Mouse (Mus musculus): ENCODE data around the gene Lrrc4.

Gene Lrrc4

DNA sequence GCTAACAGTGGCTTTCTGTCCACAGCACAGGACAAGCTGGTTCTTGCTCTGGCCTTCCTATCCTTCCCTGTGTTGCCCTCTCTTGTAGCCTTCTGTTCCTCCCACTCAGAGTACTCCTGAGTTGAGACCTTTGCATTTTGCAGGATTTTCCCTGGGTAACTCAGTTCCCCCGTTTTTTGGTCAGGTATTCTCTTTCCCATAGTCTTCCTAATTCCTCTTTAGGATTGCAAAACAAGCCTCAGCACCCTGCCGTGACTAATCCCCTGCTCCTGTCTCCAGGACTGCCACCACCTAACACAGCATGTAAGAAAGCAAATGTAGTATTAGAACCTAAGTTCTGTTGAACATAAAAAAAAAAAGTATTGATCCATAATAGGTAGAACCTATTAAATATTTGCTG lies 60.2 kb downstream of the Lrrc4 start:
- peak; percentile 60 for DNase-seq (ENCODE audit: low read depth, low spot score)

DNA sequence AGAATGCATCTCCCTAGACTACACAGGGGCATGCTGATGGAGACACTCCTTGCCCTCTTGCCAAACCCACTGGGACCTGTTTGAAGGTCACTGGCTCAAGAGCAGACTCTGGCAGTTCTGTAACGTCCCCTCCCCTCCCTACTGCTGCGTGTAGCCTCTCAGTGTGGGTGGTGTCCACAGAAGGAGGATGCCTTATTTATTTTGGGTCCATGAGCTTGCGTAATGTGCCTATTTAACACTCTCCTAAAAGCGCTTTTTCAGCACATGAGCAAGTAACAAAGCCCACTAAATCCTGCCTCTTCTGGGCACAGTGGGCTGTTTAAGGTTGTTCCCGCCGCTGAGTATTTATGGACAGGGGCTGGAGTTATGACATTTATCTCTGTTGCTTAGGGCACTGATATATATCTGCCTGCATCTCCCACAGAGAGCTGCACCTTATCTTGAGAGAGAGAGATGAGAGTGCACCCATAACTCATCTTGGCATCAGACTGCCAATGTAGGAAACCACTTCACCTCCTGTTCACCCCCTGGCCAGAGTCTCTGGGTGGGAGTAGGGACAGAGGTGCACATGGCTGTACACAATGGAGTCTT lies 63.6 kb downstream of the Lrrc4 start:
- DNase-seq (ENCODE audit: low read depth, low spot score), result peak; percentile 30

DNA sequence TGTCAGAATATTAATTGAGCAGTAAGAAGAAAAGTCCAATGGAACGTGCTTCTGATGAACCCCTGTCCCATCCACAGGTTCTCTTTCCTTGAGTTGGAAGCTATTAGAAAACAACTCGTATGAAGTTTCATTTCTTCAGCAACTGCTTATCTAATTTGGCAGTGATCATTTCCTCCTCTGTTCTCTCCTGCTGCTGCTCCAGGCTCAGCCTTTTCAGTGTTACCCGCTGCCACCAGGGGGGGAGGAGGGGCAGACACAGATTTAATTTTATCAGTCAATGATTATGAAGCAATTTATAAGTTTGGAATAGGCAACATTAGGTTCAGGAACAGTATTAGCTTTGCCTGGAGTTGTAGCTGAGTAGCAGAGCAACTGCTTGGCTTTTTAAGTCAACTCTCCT lies 64.9 kb downstream of the Lrrc4 start:
- DNase-seq (ENCODE audit: low read depth, low spot score), result no peak

- DNase-seq (ENCODE audit: low read depth, low spot score), result peak; percentile 75
Observed at GRCm38 (mm10) chr6:28762132-28762775, 69.3 kb downstream of the Lrrc4 start.

GRCm38 (mm10) chr6:28761728-28762127 lies 69.8 kb downstream of the Lrrc4 start:
- no peak for DNase-seq (ENCODE audit: low read depth, low spot score)

DNA sequence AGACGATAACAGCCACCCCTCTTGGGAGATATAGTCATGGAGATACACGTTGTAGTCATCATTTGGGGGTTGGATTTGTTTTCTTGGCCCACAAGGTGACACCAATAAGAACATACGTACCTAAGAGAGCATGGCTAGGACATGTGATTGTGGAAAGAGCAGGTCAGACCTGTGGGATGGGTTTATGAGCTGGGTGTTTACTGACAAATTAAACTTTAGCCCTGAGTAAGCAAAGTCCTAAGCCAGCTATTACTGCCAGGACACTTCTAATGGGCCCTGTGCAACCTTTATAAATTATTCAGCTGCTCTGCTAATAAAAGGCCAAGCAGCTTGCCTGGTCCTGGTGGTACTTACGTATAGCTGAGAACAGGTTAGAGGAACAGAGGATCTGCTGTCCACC lies 73.3 kb downstream of the Lrrc4 start:
- no peak for DNase-seq (ENCODE audit: low read depth, low spot score)

- DNase-seq (ENCODE audit: low read depth, low spot score), result no peak
Observed at GRCm38 (mm10) chr6:28756306-28757018, 75.1 kb downstream of the Lrrc4 start.

- no peak for DNase-seq (ENCODE audit: low read depth, low spot score)
Observed at GRCm38 (mm10) chr6:28754127-28754898, 77.2 kb downstream of the Lrrc4 start.

DNA sequence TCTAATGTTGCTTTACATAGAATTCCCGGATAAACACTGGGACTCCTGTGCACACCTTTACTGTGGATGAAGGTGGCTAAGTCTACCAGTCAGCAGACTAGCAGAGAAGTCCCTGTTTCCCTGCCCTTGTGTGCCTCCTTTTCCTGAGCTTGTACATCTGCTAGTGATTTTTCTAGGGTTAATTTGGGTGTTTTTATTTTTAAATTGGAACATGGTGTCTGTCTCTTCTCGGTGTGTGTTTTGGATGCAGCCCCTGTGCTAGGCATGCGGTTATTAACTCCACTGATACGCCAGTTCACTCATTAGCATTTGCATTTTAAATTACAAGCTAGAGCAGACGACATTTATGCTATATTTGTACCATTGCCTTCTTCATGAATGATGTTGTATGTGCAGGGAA lies 77.9 kb downstream of the Lrrc4 start:
- DNase-seq (ENCODE audit: low read depth, low spot score), result no peak

- DNase-seq (ENCODE audit: low read depth, low spot score), result no peak
Observed at GRCm38 (mm10) chr6:28753217-28753616, 78.3 kb downstream of the Lrrc4 start.

DNA sequence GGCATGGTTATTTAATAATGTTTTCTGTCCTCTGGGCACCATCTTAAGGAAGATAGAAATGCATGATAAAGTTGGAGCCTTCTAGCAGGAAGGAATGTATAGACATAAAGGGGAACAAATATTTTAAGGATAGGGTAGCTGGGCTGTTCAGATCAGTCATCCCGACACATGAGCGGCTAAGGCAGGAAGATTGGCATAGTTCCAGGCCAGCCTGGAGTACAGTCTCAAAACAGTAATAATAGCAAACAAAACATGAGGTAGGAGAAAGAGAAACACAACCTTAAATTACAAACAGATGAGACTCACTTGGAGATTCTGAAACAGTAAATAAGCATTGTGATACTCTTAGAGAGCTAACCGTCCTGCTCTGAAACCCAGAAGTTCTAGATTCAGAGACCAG lies 80.4 kb downstream of the Lrrc4 start:
- DNase-seq (ENCODE audit: low read depth, low spot score), result no peak

GRCm38 (mm10) chr6:28749224-28749623 lies 82.3 kb downstream of the Lrrc4 start:
- no peak for DNase-seq (ENCODE audit: low read depth, low spot score)

GRCm38 (mm10) chr6:28747931-28748670 lies 83.4 kb downstream of the Lrrc4 start:
- DNase-seq (ENCODE audit: low read depth, low spot score), result peak; percentile 34

DNA sequence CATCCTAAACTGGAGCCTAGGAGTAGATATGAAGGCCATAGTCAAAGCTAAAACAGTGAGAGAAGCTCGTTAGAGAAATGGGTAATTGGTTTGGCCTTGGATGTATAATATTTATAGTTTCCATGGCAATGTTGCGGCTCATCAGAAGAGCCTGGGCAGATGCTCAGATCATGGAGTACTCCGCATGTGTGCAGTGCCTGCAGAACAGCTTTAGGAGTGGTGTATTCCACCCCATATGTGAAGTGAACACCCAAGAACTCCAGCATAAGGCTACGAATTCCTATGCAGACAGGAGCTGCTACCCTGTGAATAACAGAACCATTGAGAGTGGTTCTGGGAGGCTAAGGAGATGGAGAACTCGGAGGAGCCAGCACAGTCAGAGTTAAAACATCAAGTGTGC lies 84.5 kb downstream of the Lrrc4 start:
- DNase-seq (ENCODE audit: low read depth, low spot score), result no peak

DNA sequence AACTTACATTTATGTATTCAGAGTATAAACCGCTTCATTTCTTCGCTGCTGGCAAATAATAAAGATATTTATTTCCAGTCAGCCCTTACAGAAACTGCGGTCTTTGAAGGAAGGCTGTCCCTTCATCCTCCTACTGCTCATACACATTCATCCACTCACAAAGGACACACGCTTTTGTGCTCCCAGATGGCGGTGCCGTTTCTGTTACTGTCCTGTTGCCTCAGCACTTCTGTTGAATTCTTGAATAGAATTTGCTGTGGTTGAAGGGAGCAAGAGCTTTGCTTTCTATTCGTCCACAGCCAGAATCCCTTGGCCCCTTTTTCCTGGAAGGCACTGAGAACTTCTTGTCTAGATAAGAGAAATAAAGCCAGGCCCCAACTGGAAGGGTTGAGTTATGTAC lies 85.7 kb downstream of the Lrrc4 start:
- no peak for DNase-seq (ENCODE audit: low read depth, low spot score)

DNA sequence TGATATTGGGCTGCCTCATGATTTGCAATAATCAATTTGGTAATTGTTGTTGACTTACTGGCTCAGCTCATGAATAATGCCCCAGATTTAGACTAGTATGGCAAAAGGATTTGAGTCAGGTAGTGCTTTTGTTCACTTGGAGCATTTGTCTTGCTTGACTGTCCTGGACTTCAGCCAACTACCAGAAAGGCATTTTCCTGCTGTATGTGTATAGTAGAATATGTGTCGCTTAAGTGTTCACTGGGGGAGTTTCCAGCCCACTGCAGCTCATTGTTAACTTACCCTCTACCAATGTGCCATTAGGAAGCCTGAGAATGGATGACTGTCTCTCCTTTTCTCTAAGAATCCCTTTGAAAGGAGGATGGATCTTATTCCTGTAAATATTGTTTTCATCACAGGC lies 88.0 kb downstream of the Lrrc4 start:
- DNase-seq (ENCODE audit: low read depth, low spot score), result no peak

- no peak for DNase-seq (ENCODE audit: low read depth, low spot score)
Observed at GRCm38 (mm10) chr6:28737601-28738000, 93.9 kb downstream of the Lrrc4 start.

GRCm38 (mm10) chr6:28736665-28737064 lies 94.9 kb downstream of the Lrrc4 start:
- no peak for DNase-seq (ENCODE audit: low read depth, low spot score)

- no peak for DNase-seq (ENCODE audit: low read depth, low spot score)
Observed at GRCm38 (mm10) chr6:28735116-28735515, 96.4 kb downstream of the Lrrc4 start.

DNA sequence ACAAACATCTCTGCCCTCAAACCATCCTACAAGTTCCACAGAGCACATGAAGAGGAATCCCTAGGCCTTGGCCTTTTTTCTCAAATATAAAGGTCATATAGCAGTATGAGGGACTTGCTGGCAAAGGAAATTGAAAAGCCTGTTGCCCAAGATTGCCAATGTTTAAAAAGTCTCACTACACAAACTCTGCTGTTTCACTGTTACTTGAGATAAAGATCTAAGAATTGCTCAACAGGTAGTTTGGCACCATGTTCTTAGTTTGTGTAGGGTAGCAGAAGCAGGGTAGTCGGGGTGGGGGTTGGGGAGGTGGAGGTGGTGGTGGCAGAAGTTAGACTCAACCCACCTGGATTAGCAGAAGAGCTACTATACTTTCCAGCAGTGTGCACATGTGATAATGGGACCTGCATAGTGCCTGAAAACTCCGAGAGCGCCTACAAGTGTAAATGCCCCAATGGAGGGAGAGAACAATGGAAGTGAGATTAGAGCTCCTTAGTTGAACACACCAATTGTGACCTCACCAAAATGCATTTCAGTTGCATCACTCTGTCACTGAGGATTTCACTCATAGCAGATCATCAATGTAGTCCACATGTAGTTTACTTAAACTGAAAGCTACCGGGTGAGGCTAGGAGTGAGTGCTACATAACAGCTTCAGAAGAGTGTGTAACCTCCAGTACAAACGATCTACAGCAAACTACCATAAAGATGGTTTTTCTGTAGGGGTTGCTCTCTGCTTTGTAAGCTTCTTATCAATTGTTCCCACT lies 97.5 kb downstream of the Lrrc4 start:
- no peak for DNase-seq (ENCODE audit: low read depth, low spot score)

GRCm38 (mm10) chr6:28731246-28731645 lies 100.3 kb downstream of the Lrrc4 start:
- no peak for DNase-seq (ENCODE audit: low read depth, low spot score)
